Mouse (Mus musculus): ENCODE measurements at regions not wholly inside any gene's neighbourhood (a gene's known extent, or its start where the extent isn't known, plus 50 kb on each side); places are given as distances from the start of the nearest gene placed in this dataset.

DNA sequence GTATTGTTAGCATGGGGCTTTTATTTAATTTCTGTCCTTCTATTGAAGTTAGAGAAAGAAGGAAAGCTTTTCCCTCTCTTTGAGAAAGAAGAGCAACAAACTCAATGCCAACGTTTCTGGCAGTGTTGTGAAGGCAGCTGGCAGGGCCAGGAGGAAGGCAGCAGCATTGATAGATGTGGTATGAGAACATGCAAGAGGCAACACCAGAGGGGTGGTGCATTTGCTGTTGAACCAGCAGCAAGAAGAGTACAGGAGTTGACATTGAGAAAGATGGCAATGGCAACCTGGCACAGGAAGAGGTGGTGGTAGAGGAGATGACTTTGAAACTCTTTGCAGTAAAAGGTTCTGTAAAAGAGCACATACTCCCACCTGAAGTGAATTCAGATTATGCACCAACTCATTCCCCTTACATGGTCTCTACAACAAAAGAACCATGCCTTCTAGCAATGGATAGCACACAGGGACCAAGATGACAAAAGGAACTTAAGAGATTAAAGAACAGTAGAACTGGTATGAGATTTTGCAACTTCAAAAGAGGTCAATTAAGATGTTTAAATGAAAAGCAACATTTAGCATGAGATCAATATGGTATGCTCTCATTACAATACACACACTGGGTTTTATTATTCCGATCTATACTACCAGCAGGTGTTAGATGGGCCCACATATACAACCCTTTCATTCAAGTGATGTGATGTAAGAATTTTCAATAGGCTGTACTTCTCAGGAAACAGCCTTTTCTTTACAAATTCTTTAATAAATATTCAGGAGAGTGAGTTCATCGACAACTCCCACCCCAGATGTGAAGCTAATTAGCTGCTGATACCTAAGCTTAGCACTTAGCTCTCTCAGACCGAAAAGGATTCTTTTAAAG, 495.1 kb upstream of the B3galt2 start:
- no peak for TF ChIP-seq CTCF (conservative IDR thresholded peaks at IDR 0.05; ENCODE audit: low read length)
- TF ChIP-seq POU5F1 (IDR thresholded peaks at IDR 0.05; ENCODE audit: borderline replicate concordance, low read length): no peak

All from E14TG2a.4 (cell line).